Mouse (Mus musculus): ENCODE measurements at regions not wholly inside any gene's neighbourhood (a gene's known extent, or its start where the extent isn't known, plus 50 kb on each side); places are given as distances from the start of the nearest gene placed in this dataset.

- 83% methylated on average over 8 of the region's 8 CpGs for WGBS
- Histone ChIP-seq H3K4me2 (ENCODE audit: low read depth, low read length) (no peak overlapping the region), H3K4me1 (ENCODE audit: control insufficient read depth, insufficient read depth) (no peaks in the 10 kb centered on the region), H3K9me3 (replicated peaks; ENCODE audit: control insufficient read depth, low read length) (no peaks in the 10 kb centered on the region), H3K27me3 (ENCODE audit: control insufficient read depth, insufficient read depth, low read length) (no peaks in the 10 kb centered on the region), H3K27ac (ENCODE audit: low read depth) (no peak overlapping the region), H3K9ac (replicated peaks; ENCODE audit: low read depth, low read length) (no peak overlapping the region), H3K4me3 (ENCODE audit: low read depth, low read length) (no peak overlapping the region), H3K36me3 (replicated peaks; ENCODE audit: control insufficient read depth, insufficient read depth, low read length) (no peaks in the 10 kb centered on the region)
- no peak for TF ChIP-seq CTCF (IDR thresholded peaks at IDR 0.05; ENCODE audit: low read depth)
- no peak for TF ChIP-seq EP300 (IDR thresholded peaks at IDR 0.05; ENCODE audit: low read depth)
- ATAC-seq (ENCODE audit: insufficient read depth, low read depth) (no peak), DNase-seq (ENCODE audit: low spot score) (no peak)
Observed at GRCm38 (mm10) chr1:75925046-75925445, 379.0 kb downstream of the Slc4a3 start.

- peak; percentile 86 for ATAC-seq (ENCODE audit: insufficient read depth, low read depth)
- WGBS: 36% methylated on average over 9 of the region's 9 CpGs
- H3K4me3 ChIP-seq (ENCODE audit: low read depth, low read length): no peak overlapping the region
Observed at GRCm38 (mm10) chr1:75925802-75926201, 379.7 kb downstream of the Slc4a3 start.

GRCm38 (mm10) chr1:75931852-75932251 is 385.8 kb downstream of the Slc4a3 start:
- 61% methylated on average over 2 of the region's 2 CpGs for WGBS
- no peak overlapping the region for H3K4me2 ChIP-seq (ENCODE audit: low read depth, low read length)

More at GRCm38 (mm10) chr1:75925802-75926201, 379.7 kb downstream of the Slc4a3 start:
- Histone ChIP-seq H3K9me3 (replicated peaks; ENCODE audit: control insufficient read depth, low read length) (no peaks in the 10 kb centered on the region), H3K27me3 (ENCODE audit: control insufficient read depth, insufficient read depth, low read length) (no peaks in the 10 kb centered on the region), H3K36me3 (replicated peaks; ENCODE audit: control insufficient read depth, insufficient read depth, low read length) (no peaks in the 10 kb centered on the region), H3K27ac (ENCODE audit: low read depth) (no peak overlapping the region), H3K4me2 (ENCODE audit: low read depth, low read length) (no peak overlapping the region), H3K4me1 (ENCODE audit: control insufficient read depth, insufficient read depth) (no peaks in the 10 kb centered on the region), H3K9ac (replicated peaks; ENCODE audit: low read depth, low read length) (no peak overlapping the region)
- TF ChIP-seq EP300 (IDR thresholded peaks at IDR 0.05; ENCODE audit: low read depth) (no peak), CTCF (IDR thresholded peaks at IDR 0.05; ENCODE audit: low read depth) (peak; percentile 89)
- DNase-seq (ENCODE audit: low spot score): peak; percentile 77

GRCm38 (mm10) chr1:75933831-75934230 is 387.8 kb downstream of the Slc4a3 start:
- H3K4me2 ChIP-seq (ENCODE audit: low read depth, low read length): no peak overlapping the region
- WGBS: 10% methylated on average over 4 of the region's 4 CpGs

More at GRCm38 (mm10) chr1:75931852-75932251, 385.8 kb downstream of the Slc4a3 start:
- Histone ChIP-seq H3K27me3 (ENCODE audit: control insufficient read depth, insufficient read depth, low read length) (no peaks in the 10 kb centered on the region), H3K9ac (replicated peaks; ENCODE audit: low read depth, low read length) (no peak overlapping the region), H3K4me1 (ENCODE audit: control insufficient read depth, insufficient read depth) (peaks cover 15% of the 10 kb centered on the region; the same call in 1 of the 2 replicates), H3K9me3 (replicated peaks; ENCODE audit: control insufficient read depth, low read length) (no peaks in the 10 kb centered on the region), H3K4me3 (ENCODE audit: low read depth, low read length) (no peak overlapping the region), H3K27ac (ENCODE audit: low read depth) (no peak overlapping the region), H3K36me3 (replicated peaks; ENCODE audit: control insufficient read depth, insufficient read depth, low read length) (no peaks in the 10 kb centered on the region)
- ATAC-seq (ENCODE audit: insufficient read depth, low read depth): no peak
- DNase-seq (ENCODE audit: low spot score): no peak
- TF ChIP-seq CTCF (IDR thresholded peaks at IDR 0.05; ENCODE audit: low read depth) (no peak), EP300 (IDR thresholded peaks at IDR 0.05; ENCODE audit: low read depth) (no peak)

GRCm38 (mm10) chr1:75934761-75935160 is 388.7 kb downstream of the Slc4a3 start:
- H3K27ac ChIP-seq (ENCODE audit: low read depth): no peak overlapping the region
- no peak overlapping the region for H3K9ac ChIP-seq (replicated peaks; ENCODE audit: low read depth, low read length)
- WGBS: 86% methylated on average over 4 of the region's 4 CpGs
- DNase-seq (ENCODE audit: low spot score) (no peak), ATAC-seq (ENCODE audit: insufficient read depth, low read depth) (no peak)
- H3K4me3 ChIP-seq (ENCODE audit: low read depth, low read length): no peak overlapping the region
- peaks cover 20% of the 10 kb centered on the region; the same call in 1 of the 2 replicates for H3K4me1 ChIP-seq (ENCODE audit: control insufficient read depth, insufficient read depth)
- H3K36me3 ChIP-seq (replicated peaks; ENCODE audit: control insufficient read depth, insufficient read depth, low read length): no peaks in the 10 kb centered on the region
- H3K4me2 ChIP-seq (ENCODE audit: low read depth, low read length): no peak overlapping the region
- H3K9me3 ChIP-seq (replicated peaks; ENCODE audit: control insufficient read depth, low read length): no peaks in the 10 kb centered on the region
- H3K27me3 ChIP-seq (ENCODE audit: control insufficient read depth, insufficient read depth, low read length): no peaks in the 10 kb centered on the region
- TF ChIP-seq CTCF (IDR thresholded peaks at IDR 0.05; ENCODE audit: low read depth): no peak
- TF ChIP-seq EP300 (IDR thresholded peaks at IDR 0.05; ENCODE audit: low read depth): no peak

More at GRCm38 (mm10) chr1:75933831-75934230, 387.8 kb downstream of the Slc4a3 start:
- TF ChIP-seq EP300 (IDR thresholded peaks at IDR 0.05; ENCODE audit: low read depth) (no peak), CTCF (IDR thresholded peaks at IDR 0.05; ENCODE audit: low read depth) (no peak)
- Histone ChIP-seq H3K27ac (ENCODE audit: low read depth) (peak overlapping the region; percentile 49; the same call in 1 of the 2 replicates), H3K9ac (replicated peaks; ENCODE audit: low read depth, low read length) (no peak overlapping the region), H3K9me3 (replicated peaks; ENCODE audit: control insufficient read depth, low read length) (no peaks in the 10 kb centered on the region), H3K4me3 (ENCODE audit: low read depth, low read length) (no peak overlapping the region), H3K36me3 (replicated peaks; ENCODE audit: control insufficient read depth, insufficient read depth, low read length) (no peaks in the 10 kb centered on the region), H3K4me1 (ENCODE audit: control insufficient read depth, insufficient read depth) (peaks cover 20% of the 10 kb centered on the region; the same call in 1 of the 2 replicates), H3K27me3 (ENCODE audit: control insufficient read depth, insufficient read depth, low read length) (no peaks in the 10 kb centered on the region)
- ATAC-seq (ENCODE audit: insufficient read depth, low read depth) (peak; percentile 68; the same call in 1 of the 2 replicates), DNase-seq (ENCODE audit: low spot score) (peak; percentile 85)

GRCm38 (mm10) chr1:75935866-75936265 is 389.8 kb downstream of the Slc4a3 start:
- no peak for ATAC-seq (ENCODE audit: insufficient read depth, low read depth)
- no peak for TF ChIP-seq EP300 (IDR thresholded peaks at IDR 0.05; ENCODE audit: low read depth)
- TF ChIP-seq CTCF (IDR thresholded peaks at IDR 0.05; ENCODE audit: low read depth): no peak
- Histone ChIP-seq H3K27me3 (ENCODE audit: control insufficient read depth, insufficient read depth, low read length) (no peaks in the 10 kb centered on the region), H3K36me3 (replicated peaks; ENCODE audit: control insufficient read depth, insufficient read depth, low read length) (no peaks in the 10 kb centered on the region), H3K9me3 (replicated peaks; ENCODE audit: control insufficient read depth, low read length) (no peaks in the 10 kb centered on the region), H3K4me2 (ENCODE audit: low read depth, low read length) (no peak overlapping the region), H3K9ac (replicated peaks; ENCODE audit: low read depth, low read length) (no peak overlapping the region), H3K27ac (ENCODE audit: low read depth) (peak overlapping the region; percentile 81), H3K4me3 (ENCODE audit: low read depth, low read length) (no peak overlapping the region), H3K4me1 (ENCODE audit: control insufficient read depth, insufficient read depth) (peaks cover 20% of the 10 kb centered on the region; the same call in 1 of the 2 replicates)
- no peak for DNase-seq (ENCODE audit: low spot score)
- WGBS: 39% methylated on average over 6 of the region's 6 CpGs

Data from heart, postnatal 0 days (tissue).